Mouse (Mus musculus) cerebellum, adult 18-20 months (tissue): ENCODE results near the gene Usp29.
"Not testable (repeated sequence)": the region's sequence is repeated elsewhere in the genome, so short reads cannot be mapped to it uniquely, and the experiment has no call there.

Experiments used
- DNase-seq, 2 experiments: peaks; one replicate each; pipeline ENCODE4 v3.0.0; 2021

The Usp29 gene

DNA sequence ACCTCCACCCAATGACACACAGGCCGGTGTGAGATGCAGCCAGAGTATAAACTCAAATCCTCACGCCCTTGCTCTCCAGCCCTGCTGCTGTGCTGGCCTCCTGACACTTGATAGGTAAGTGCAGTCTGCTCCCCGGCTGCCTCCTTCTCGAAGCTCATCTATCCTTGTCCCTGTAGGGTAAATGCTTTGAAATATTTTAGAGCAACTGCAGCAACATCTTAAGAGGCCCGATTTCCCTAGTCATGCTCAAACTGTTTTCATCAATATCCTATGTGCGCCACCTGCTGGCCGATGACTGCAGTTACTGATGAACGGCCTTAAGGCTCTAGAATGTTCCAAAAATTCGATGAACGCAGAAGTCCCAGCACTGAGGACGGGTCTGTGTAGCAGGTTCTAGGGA, 206.7 kb downstream of the Usp29 start:
- DNase-seq = peak; percentile 73 to 78

DNA sequence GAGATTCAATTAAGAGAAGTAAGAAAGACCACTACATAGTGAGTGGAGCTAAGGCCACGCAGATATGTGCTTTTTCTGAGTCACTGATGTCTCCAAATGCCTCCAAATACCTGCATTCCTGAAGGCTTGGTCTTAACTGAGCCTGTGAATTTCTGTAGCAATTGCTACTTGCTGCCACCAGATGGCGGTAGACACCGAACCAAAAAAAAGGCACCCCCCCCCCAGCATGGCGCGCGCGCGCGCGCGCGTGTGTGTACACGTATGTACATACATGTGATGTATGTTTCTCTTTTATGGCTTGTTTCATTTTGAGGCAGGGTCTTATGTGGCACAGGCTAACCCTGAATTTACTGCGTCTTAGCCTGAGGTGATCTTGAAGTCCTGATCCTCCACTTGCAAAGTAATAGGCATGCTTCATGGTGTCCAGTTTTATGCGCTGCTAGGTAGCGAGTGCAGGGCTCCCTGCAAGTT, 210.4 kb downstream of the Usp29 start:
- DNase-seq = peak in 1 of 2 experiments; percentile 31

DNA sequence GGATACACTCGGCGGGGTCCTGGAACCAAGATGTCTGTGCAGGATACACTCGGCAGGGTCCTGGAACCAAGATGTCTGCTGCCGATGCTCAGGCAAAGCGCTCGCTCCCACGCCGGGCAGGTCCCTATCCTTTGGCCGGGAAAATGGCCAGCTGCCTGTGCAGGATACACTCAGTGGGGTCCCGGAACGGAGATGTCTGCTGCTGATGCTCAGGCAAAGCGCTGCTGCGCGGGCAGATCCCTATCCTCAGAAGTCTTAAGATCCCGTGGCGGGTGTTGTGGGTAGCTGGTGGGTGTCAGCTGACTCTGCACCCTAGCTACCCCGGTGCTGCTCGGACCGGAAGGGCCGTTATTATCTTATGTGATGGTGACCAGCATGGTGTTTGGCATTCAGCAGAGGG, 217.7 kb downstream of the Usp29 start:
- DNase-seq = peak; percentile 54 to 56

DNA sequence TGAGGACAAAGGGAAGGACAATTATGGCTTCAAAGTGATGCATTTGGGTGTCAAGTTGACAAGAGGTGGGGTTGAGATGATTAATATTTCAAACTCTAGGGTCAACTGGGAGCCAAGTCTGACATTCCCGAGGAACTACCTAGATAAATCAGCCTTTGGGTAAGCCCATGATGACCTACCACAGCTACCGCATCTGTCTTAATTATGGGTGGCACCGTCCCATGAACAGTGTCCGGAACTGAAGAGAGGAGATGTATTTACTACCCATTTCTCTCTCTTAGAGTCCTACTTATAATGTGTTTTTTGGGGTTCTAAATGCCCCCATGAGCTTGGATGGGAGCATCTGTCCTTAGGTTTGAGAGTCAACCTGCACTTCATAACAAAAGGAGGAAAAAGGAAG, 226.2 kb downstream of the Usp29 start:
- no peak for DNase-seq

DNA sequence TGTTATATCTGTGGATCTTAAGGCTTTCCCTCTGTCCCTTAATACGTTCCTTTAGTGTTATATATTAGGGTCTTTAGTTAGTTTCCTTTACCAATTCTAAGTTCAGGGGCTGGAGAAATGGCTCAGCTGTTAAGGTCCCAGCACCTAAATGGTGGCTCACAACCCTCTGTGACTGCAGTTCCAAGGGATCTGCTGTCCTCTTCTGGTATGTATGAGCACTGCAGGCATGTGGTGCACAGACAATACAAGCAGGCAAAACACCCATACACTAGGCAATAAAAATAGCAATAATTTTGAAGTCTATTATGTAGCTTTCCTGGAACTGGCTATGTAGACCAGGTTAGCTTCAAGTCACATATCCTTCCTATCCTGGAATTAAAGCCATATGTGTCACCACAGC, 228.2 kb downstream of the Usp29 start:
- DNase-seq = no peak

DNA sequence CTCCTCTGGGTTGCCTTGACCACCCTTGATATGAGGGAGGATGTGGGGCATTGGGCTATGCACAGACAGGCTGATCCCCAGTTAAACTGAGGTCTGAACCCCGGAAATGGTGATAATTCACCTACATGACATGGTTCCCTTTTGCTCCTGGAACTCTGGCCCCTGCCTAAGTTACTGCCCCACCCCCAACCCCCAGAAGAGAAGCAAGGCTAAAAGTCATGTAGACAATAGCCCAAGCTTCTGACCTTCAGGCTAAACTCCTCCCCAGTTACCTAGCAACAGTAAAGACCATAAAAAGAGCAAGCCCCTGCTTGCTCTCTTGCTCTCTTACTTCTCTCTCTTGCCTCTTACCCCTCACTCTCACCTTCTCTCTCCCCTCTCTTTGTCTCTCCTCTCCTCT, 243.2 kb downstream of the Usp29 start:
- DNase-seq = no peak

DNA sequence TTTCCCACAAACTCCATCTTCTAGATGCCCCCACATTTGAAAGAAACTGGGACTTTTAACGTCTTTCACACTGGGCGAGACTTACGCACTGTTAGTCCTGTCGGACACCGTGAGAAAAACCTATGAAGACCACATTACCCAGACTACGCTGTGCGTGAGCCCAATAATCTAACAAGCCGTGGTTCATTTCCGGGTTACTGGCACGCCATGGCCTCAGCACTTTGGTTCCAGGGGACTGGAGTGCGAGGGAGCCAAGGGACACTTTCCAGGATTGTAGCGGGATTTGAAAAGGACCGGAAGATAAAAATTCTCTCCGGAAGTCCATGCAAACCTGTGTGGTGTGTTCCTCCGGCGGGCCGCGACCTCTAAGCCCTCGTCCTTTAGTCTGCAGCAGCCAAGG, 246.5 kb downstream of the Usp29 start:
- no peak for DNase-seq

DNA sequence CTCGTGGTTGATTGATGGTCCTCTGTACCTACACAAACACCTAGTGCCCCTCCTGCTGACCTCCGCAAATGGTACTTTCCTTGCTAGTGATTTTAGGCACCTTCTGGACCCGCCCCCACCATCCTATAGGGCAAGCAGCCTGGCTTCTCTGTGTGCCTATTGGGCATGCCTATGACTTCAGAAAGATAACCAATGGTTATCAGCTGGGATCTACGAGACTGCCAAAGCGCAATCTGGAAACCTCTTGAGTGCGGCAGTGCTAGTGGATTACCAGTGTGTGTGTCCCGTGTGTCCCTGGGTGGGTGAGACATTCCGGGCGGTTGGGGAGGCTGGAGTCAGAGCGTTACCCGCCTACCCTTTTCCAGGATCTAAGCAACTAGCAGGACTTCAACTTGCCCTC, 264.9 kb downstream of the Usp29 start, which contains the start of gene Aurkc:
Gene Aurkc, plus strand, starts transcription at position 50 of the 400 bp plus-strand sequence.
- DNase-seq = not testable (repeated sequence)

DNA sequence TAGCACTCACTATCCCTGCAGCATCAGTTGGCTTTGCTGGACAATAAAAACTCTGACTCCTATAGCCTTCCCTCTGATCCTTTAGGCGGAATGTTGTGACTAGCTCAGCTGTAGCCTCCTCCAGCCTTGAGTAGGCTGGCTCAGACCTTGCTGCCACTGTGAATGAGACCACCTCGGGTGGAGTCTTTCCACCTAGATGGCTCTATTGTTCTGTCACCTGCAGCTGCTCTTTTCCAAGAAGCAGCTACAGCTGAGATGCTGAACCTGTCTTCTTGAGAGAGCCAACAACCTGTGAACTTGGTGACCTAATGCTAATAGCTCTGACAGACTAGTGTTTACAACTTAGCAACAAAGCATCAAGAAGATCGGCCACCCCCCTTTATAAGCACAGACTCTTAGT, 268.5 kb downstream of the Usp29 start:
- DNase-seq = not testable (repeated sequence)

DNA sequence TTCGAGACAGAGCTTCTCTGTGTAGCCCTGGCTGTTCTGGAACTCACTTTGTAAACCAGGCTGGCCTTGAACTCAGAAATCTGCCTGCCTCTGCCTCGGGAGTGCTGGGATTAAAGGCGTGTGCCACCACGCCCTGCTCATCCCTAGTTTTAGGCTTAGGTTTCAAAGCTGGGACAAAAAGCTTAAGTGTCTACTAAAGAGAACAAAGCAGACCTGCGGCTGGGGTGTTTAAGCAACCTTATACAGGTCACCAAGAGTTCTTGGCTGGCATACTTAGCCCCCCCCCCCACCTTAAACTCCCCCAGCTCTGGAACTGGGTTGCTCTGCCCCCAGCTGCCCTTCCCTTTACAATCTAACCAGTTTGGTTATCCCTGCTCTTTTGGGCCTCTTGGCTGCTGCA, 275.1 kb downstream of the Usp29 start:
- not testable (repeated sequence) for DNase-seq
